Mouse (Mus musculus) small intestine, adult 2 months (tissue): ENCODE data around the gene Alkbh2.

Experiments
- CTCF ChIP-seq: fragments of 200-500 bp; IDR thresholded peaks from 2 replicates; pipeline ENCODE4 v1.5.1; 2012; ENCODE audit warnings: low read depth, mild to moderate bottlenecking, control low read depth, inconsistent platforms, low read length, moderate library complexity, mixed read lengths; ENCODE audit not compliant: insufficient replicate concordance, insufficient read length; ENCODE audit errors: extremely low read depth
- POLR2A ChIP-seq: fragments of 200-500 bp; IDR thresholded peaks from 2 replicates; pipeline ENCODE4 v1.6.1; 2012; ENCODE audit warnings: low read depth, mild to moderate bottlenecking, control low read depth, inconsistent platforms, low read length, moderate library complexity

DNA sequence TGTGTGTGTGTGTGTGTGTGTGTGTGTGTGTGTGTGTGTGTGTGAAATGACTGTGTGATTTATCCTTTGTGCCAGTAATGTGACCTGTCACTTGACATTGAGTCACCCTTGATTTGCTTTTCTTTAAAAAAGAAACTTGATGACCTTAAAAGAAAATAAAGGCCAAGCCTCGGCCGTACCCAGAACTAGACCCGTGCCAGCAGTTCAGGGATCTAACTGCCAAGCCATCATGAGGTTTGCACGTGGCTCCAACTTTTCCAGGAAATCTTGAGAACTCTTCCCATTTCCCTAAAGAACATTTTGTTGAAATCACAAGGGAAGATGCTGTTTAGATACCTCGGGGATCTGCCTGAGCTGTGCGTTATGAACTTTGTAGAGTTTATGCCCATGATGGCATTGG is 33.4 kb upstream of the Alkbh2 start:
- TF ChIP-seq CTCF: no peak
- no peak for TF ChIP-seq POLR2A
